Mouse (Mus musculus) heart, postnatal 0 days (tissue): ENCODE data around the gene Rps2. TPM values are rescaled to one million over a fixed set of nuclear protein-coding genes. Genes with fewer than 3 reads are reported as not detected.

ENCODE experiments used
- ATAC-seq: fragments of 200-750 bp; cut with Nextera tagmentation; 2 replicates; pipeline ENCODE4 v1.8.0; 2017; ENCODE audit warnings: low read depth, moderate number of reproducible peaks, moderate library complexity; ENCODE audit not compliant: insufficient read depth
- DNase-seq: peaks from one replicate; pipeline ENCODE4 v3.0.0-alpha.2; 2016; ENCODE audit warnings: low spot score
- H3K27ac ChIP-seq: fragments of 300-500 bp; sonication (generic); 2 replicates; pipeline ENCODE4 v1.5.1; 2014; ENCODE audit warnings: low read depth, mild to moderate bottlenecking
- H3K27me3 ChIP-seq: fragments of 300-500 bp; sonication (generic); 2 replicates; pipeline ENCODE4 v1.6.1; 2014; ENCODE audit warnings: low read length, mixed read lengths; ENCODE audit not compliant: control insufficient read depth, insufficient read depth
- H3K36me3 ChIP-seq: fragments of 300-500 bp; sonication (generic); replicated peaks from 2 replicates; pipeline ENCODE4 v1.6.1; 2014; ENCODE audit warnings: low read length, mixed read lengths; ENCODE audit not compliant: control insufficient read depth, insufficient read depth
- H3K4me1 ChIP-seq: fragments of 300-500 bp; sonication (generic); 2 replicates; pipeline ENCODE4 v1.6.1; 2014; ENCODE audit warnings: antibody characterized with exemption; ENCODE audit not compliant: control insufficient read depth, insufficient read depth
- H3K4me2 ChIP-seq: fragments of 300-500 bp; sonication (generic); 2 replicates; pipeline ENCODE4 v1.6.1; 2014; ENCODE audit warnings: low read depth, mild to moderate bottlenecking, low read length, moderate library complexity
- H3K4me3 ChIP-seq: fragments of 300-500 bp; sonication (generic); 2 replicates; pipeline ENCODE4 v1.5.1; 2014; ENCODE audit warnings: low read depth, low read length
- H3K9ac ChIP-seq: fragments of 300-500 bp; sonication (generic); replicated peaks from 2 replicates; pipeline ENCODE4 v1.6.1; 2014; ENCODE audit warnings: low read depth, low read length, mixed read lengths
- H3K9me3 ChIP-seq: fragments of 300-500 bp; sonication (generic); replicated peaks from 2 replicates; pipeline ENCODE4 v1.6.1; 2016; ENCODE audit warnings: low read length; ENCODE audit not compliant: control insufficient read depth
- CTCF ChIP-seq: IDR thresholded peaks from 2 replicates; pipeline ENCODE4 v1.5.1; 2016; ENCODE audit warnings: antibody characterized with exemption, control low read depth, low read depth
- EP300 ChIP-seq: IDR thresholded peaks from 2 replicates; pipeline ENCODE4 v1.6.1; 2016; ENCODE audit warnings: antibody characterized with exemption, low read depth
- WGBS: fragments of 180-500 bp; shearing (Covaris S2); extraction: QIAGEN DNeasy Blood & Tissue Kit; methylation state at CpG from one replicate; pipeline ENCODE4 v1.1.7; 2014; 5-methylcytosine and 5-hydroxymethylcytosine counted together
- polyA plus RNA-seq: library from polyadenylated mRNA; unstranded; fragments of >200 nt; fragmentation: Nextera tagmentation; extraction: Ambion mirVana; gene quantifications from 2 replicates; pipeline ENCODE4 v1.2.1, GENCODE M21; 2015
- total RNA-seq: library from RNA; depleted of rRNA; stranded (reverse); fragments of >200 nt; gene quantifications from 2 replicates; pipeline ENCODE4 v1.2.3, GENCODE M21; 2014; ENCODE audit warnings: low replicate concordance

Rps2 gene
- total and polyA plus RNA-seq, 2 experiments from 2014 or later = 722 to 2,967 TPM

GRCm38 (mm10) chr17:24705821-24706220 is 12.1 kb upstream of the Rps2 start:
- ATAC-seq = no peak
- no peak overlapping the region for H3K4me2 ChIP-seq
- 88% methylated on average over 3 of the region's 3 CpGs for WGBS

GRCm38 (mm10) chr17:24706982-24707800 is 10.7 kb upstream of the Rps2 start, which contains the start of gene Tbl3:
TSS of gene Tbl3 (minus strand) at chr17:24707660.
- DNase-seq (peak; percentile 92), ATAC-seq (peak; percentile 87)
- Histone ChIP-seq H3K27ac (peak within 1 kb of the TSS; percentile 79), H3K4me3 (peak within 1 kb of the TSS; percentile 68), H3K4me1 (peaks cover 13% of the 10 kb centered on the region; the same call in 1 of the 2 replicates), H3K4me2 (peak within 1 kb of the TSS; percentile 74), H3K9ac (peak within 1 kb of the TSS; percentile 73), H3K27me3 (no peaks in the 10 kb centered on the region), H3K36me3 (peaks cover 31% of the 10 kb centered on the region), H3K9me3 (no peaks in the 10 kb centered on the region)
- WGBS = 2% methylated on average over 32 of the region's 32 CpGs
- TF ChIP-seq CTCF (0 out of 2 replicates have a peak, but pooled peaks have one; percentile 6), EP300 (no peak)

More at GRCm38 (mm10) chr17:24705821-24706220, 12.1 kb upstream of the Rps2 start:
- peaks cover 13% of the 10 kb centered on the region; the same call in 1 of the 2 replicates for H3K4me1 ChIP-seq
- no peak overlapping the region for H3K27ac ChIP-seq
- TF ChIP-seq EP300 (no peak), CTCF (no peak)
- H3K4me3 ChIP-seq = no peak overlapping the region
- no peak for DNase-seq
- H3K36me3 ChIP-seq = peaks cover 45% of the 10 kb centered on the region
- H3K9ac ChIP-seq = no peak overlapping the region
- no peaks in the 10 kb centered on the region for H3K27me3 ChIP-seq
- H3K9me3 ChIP-seq = no peaks in the 10 kb centered on the region

GRCm38 (mm10) chr17:24707801-24708425 is 10.0 kb upstream of the Rps2 start:
- TF ChIP-seq EP300 (no peak), CTCF (no peak)
- Histone ChIP-seq H3K9me3 (no peaks in the 10 kb centered on the region), H3K4me2 (peak overlapping the region; percentile 74), H3K4me3 (peak overlapping the region; percentile 68), H3K4me1 (peaks cover 13% of the 10 kb centered on the region; the same call in 1 of the 2 replicates), H3K9ac (peak overlapping the region; percentile 73), H3K36me3 (peaks cover 24% of the 10 kb centered on the region), H3K27me3 (no peaks in the 10 kb centered on the region), H3K27ac (peak overlapping the region; percentile 79)
- no peak for DNase-seq
- peak; percentile 45; the same call in 1 of the 2 replicates for ATAC-seq
- WGBS = 4% methylated on average over 24 of the region's 24 CpGs

GRCm38 (mm10) chr17:24708646-24709045 is 9.3 kb upstream of the Rps2 start:
- ATAC-seq = no peak
- no peak overlapping the region; the same call in 1 of the 2 replicates for H3K4me3 ChIP-seq
- H3K36me3 ChIP-seq = peaks cover 20% of the 10 kb centered on the region
- no peak overlapping the region for H3K4me2 ChIP-seq
- TF ChIP-seq EP300 = no peak
- peak; percentile 46 for TF ChIP-seq CTCF
- H3K9me3 ChIP-seq = no peaks in the 10 kb centered on the region
- H3K4me1 ChIP-seq = peaks cover 13% of the 10 kb centered on the region; the same call in 1 of the 2 replicates
- no peak overlapping the region for H3K27ac ChIP-seq
- no peaks in the 10 kb centered on the region for H3K27me3 ChIP-seq
- H3K9ac ChIP-seq = no peak overlapping the region
- DNase-seq = peak; percentile 62
- WGBS = 24% methylated on average over 2 of the region's 2 CpGs

GRCm38 (mm10) chr17:24715556-24715955 is 2.4 kb upstream of the Rps2 start:
- Histone ChIP-seq H3K9ac (no peak overlapping the region), H3K4me1 (no peaks in the 10 kb centered on the region), H3K36me3 (no peaks in the 10 kb centered on the region), H3K27ac (no peak overlapping the region), H3K27me3 (no peaks in the 10 kb centered on the region), H3K9me3 (no peaks in the 10 kb centered on the region), H3K4me2 (no peak overlapping the region), H3K4me3 (no peak overlapping the region)
- DNase-seq (no peak), ATAC-seq (no peak)
- TF ChIP-seq CTCF (no peak), EP300 (no peak)
- WGBS = 80% methylated on average over 6 of the region's 6 CpGs
